Mouse (Mus musculus): ENCODE measurements around the gene Vapa.
"Not testable (repeated sequence)": the region's sequence is repeated elsewhere in the genome, so short reads cannot be mapped to it uniquely, and the experiment has no call there.

Gene Vapa

GRCm38 (mm10) chr17:65562761-65563160, 50.6 kb downstream of the Vapa start:
- DNase-seq (ENCODE audit: low spot score) = peak; percentile 23

GRCm38 (mm10) chr17:65561361-65562015, 51.9 kb downstream of the Vapa start:
- DNase-seq (ENCODE audit: low spot score) = peak; percentile 34

- DNase-seq (ENCODE audit: low spot score) = peak; percentile 41
Measured at GRCm38 (mm10) chr17:65559273-65559672, 54.1 kb downstream of the Vapa start.

- DNase-seq (ENCODE audit: low spot score) = no peak
Measured at GRCm38 (mm10) chr17:65558788-65559187, 54.6 kb downstream of the Vapa start.

GRCm38 (mm10) chr17:65558217-65558616, 55.1 kb downstream of the Vapa start:
- DNase-seq (ENCODE audit: low spot score) = peak; percentile 17

- no peak for DNase-seq (ENCODE audit: low spot score)
Measured at GRCm38 (mm10) chr17:65557212-65557611, 56.1 kb downstream of the Vapa start.

GRCm38 (mm10) chr17:65556798-65557197, 56.6 kb downstream of the Vapa start:
- DNase-seq (ENCODE audit: low spot score) = no peak

GRCm38 (mm10) chr17:65552426-65552997, 60.8 kb downstream of the Vapa start:
- no peak for DNase-seq (ENCODE audit: low spot score)

- no peak for DNase-seq (ENCODE audit: low spot score)
Measured at GRCm38 (mm10) chr17:65550357-65550756, 63.0 kb downstream of the Vapa start.

GRCm38 (mm10) chr17:65548698-65549365, 64.5 kb downstream of the Vapa start:
- no peak for DNase-seq (ENCODE audit: low spot score)

- not testable (repeated sequence) for DNase-seq (ENCODE audit: low spot score)
Measured at GRCm38 (mm10) chr17:65546221-65546620, 67.1 kb downstream of the Vapa start.

GRCm38 (mm10) chr17:65540441-65541272, 72.7 kb downstream of the Vapa start, which contains the start of gene Tmem232:
Tmem232 (minus strand) TSS chr17:65540782.
- DNase-seq (ENCODE audit: low spot score) = no peak

- no peak for DNase-seq (ENCODE audit: low spot score)
Measured at GRCm38 (mm10) chr17:65536156-65536555, 77.2 kb downstream of the Vapa start.

GRCm38 (mm10) chr17:65532381-65532780, 81.0 kb downstream of the Vapa start:
- DNase-seq (ENCODE audit: low spot score) = not testable (repeated sequence)
